Mouse (Mus musculus): Measurements from ENCODE around the gene Abcb4.
"Not testable (repeated sequence)": the region's sequence is repeated elsewhere in the genome, so short reads cannot be mapped to it uniquely, and the experiment has no call there.

Gene Abcb4

GRCm38 (mm10) chr5:8997513-8997895 lies 104.0 kb downstream of the Abcb4 start:
- no peak for DNase-seq (ENCODE audit: low read depth in 2 of 2, low spot score in 2 of 2)

- DNase-seq (ENCODE audit: low read depth in 2 of 2, low spot score in 2 of 2), result no peak
These were observed 105.6 kb downstream of the Abcb4 start for GRCm38 (mm10) chr5:8999108-8999507.

DNA sequence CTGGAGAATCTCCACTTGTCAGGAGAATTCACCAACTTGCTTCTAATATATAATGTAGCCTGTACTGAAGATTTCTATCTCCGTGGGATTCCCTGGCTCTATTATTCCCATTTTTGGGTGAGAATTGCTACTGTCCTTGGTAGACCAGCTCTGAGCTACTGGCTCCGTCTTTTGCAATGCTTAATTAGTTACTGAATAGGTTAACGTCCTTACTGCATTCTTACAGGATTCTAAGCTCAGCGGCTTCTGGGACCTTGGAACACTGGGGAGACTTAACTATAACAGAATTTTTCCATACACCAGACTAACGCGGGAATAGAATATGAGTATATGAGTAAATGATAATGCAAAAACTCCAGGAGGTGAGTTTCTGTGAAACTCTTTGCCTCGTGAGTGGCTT lies 106.5 kb downstream of the Abcb4 start:
- DNase-seq (ENCODE audit: low read depth in 2 of 2, low spot score in 2 of 2), result not testable (repeated sequence)

DNA sequence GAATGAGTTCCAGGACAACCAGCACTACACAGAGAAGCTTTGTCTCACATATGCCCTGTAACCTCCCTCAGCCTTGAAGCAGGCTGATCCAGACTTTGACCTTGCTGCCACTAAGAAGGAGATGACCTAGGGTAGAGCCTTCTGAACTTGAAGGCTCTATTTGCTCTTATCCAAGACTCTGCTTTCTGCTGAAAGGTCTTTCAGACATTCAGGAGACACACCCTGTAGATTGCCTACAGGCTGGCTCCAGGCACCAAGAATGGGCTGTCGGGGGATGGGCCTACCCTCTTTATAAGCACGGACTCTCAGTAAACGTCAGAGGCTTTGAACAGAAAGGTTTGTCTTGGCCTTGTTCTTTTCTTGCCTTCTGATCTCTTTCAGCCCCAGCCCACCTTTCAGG lies 113.1 kb downstream of the Abcb4 start:
- not testable (repeated sequence) for DNase-seq (ENCODE audit: low read depth in 2 of 2, low spot score in 2 of 2)
